Mouse (Mus musculus) MEL (cell line): ENCODE results near the gene Vstm2l. TPM values are rescaled to one million over a fixed set of nuclear protein-coding genes. Genes with fewer than 3 reads are reported as not detected.

Source experiments
- DNase-seq: peaks from one replicate; pipeline ENCODE4 v3.0.0; 2011; ENCODE audit warnings: low read depth, low spot score
- H3K27ac ChIP-seq: 2 replicates; pipeline ENCODE4 v1.5.1; 2012; ENCODE audit warnings: low read depth, mild to moderate bottlenecking, control low read depth, low read length, moderate library complexity; ENCODE audit not compliant: control insufficient read depth
- H3K27me3 ChIP-seq, 2 experiments: fragments of 150-350 bp in 1 of 2; sonication (generic) in 1 of 2; 2 replicates each; pipeline ENCODE4 v1.6.1; 2012; ENCODE audit warnings: low read length in 2 of 2, mild to moderate bottlenecking in 2 of 2, improper control_type of control experiment in 1 of 2, moderate library complexity in 1 of 2; ENCODE audit not compliant: insufficient read depth in 2 of 2, control insufficient read depth in 1 of 2
- H3K36me3 ChIP-seq, 2 experiments: 2 replicates each; pipeline ENCODE4 v1.6.1; 2012 to 2014; ENCODE audit warnings: low read length in 2 of 2, improper control_type of control experiment in 1 of 2, inconsistent platforms in 1 of 2, mild to moderate bottlenecking in 1 of 2; ENCODE audit not compliant: insufficient read depth in 2 of 2, control insufficient read depth in 1 of 2
- H3K4me1 ChIP-seq, 2 experiments: fragments of 150-350 bp in 1 of 2; sonication (generic) in 1 of 2; 2 replicates each; pipeline ENCODE4 v1.6.1; 2012; ENCODE audit warnings: low read length in 2 of 2, improper control_type of control experiment in 1 of 2, mild to moderate bottlenecking in 1 of 2; ENCODE audit not compliant: insufficient read depth in 2 of 2, control insufficient read depth in 1 of 2
- H3K4me3 ChIP-seq, 2 experiments: fragments of 150-350 bp in 1 of 2; sonication (generic) in 1 of 2; 2 replicates each; pipeline ENCODE4 v1.5.1; 2012; ENCODE audit warnings: low read depth in 2 of 2, low read length in 2 of 2, mild to moderate bottlenecking in 2 of 2, moderate library complexity in 2 of 2, control low read depth in 1 of 2, improper control_type of control experiment in 1 of 2; ENCODE audit not compliant: control insufficient read depth in 1 of 2, insufficient read depth in 1 of 2
- H3K79me2 ChIP-seq: 2 replicates; pipeline ENCODE4 v1.6.1; 2012; ENCODE audit warnings: mild to moderate bottlenecking, low read length, moderate library complexity; ENCODE audit not compliant: control insufficient read depth, poor library complexity, insufficient read depth
- H3K9ac ChIP-seq: 2 replicates; pipeline ENCODE4 v1.6.1; 2012; ENCODE audit warnings: low read depth, mild to moderate bottlenecking, control low read depth, low read length, moderate library complexity; ENCODE audit not compliant: control insufficient read depth, poor library complexity, severe bottlenecking
- H3K9me3 ChIP-seq: fragments of 150-350 bp; sonication (generic); replicated peaks from 2 replicates; pipeline ENCODE4 v1.6.1; 2012; ENCODE audit warnings: mild to moderate bottlenecking, low read length, improper control_type of control experiment, moderate library complexity; ENCODE audit not compliant: insufficient read depth
- BHLHE40 ChIP-seq: IDR thresholded peaks from 2 replicates; pipeline ENCODE4 v1.6.1; 2012; ENCODE audit warnings: low read depth, mild to moderate bottlenecking, inconsistent platforms, low read length, improper control_type of control experiment, borderline replicate concordance
- CTCF ChIP-seq, 3 experiments: IDR thresholded peaks in 2 of 3; conservative IDR thresholded peaks in 1 of 3; 2 replicates each; pipeline ENCODE4 v1.5.1; 2011 to 2012; ENCODE audit warnings: low read length in 3 of 3, low read depth in 2 of 3, mild to moderate bottlenecking in 2 of 3, improper control_type of control experiment in 1 of 3, inconsistent platforms in 1 of 3, mixed read lengths in 1 of 3, moderate library complexity in 1 of 3; ENCODE audit not compliant: control insufficient read depth in 1 of 3, insufficient read depth in 1 of 3, poor library complexity in 1 of 3, severe bottlenecking in 1 of 3
- ELF1 ChIP-seq: IDR thresholded peaks from 2 replicates; pipeline ENCODE4 v1.6.1; 2014; ENCODE audit warnings: low read depth, mild to moderate bottlenecking, inconsistent platforms, low read length, improper control_type of control experiment, moderate library complexity
- EP300 ChIP-seq, 2 experiments: IDR thresholded peaks; 2 replicates each; pipeline ENCODE4 v1.6.1; 2011; ENCODE audit warnings: improper control_type of control experiment in 2 of 2, low read length in 2 of 2, low read depth in 1 of 2, mild to moderate bottlenecking in 1 of 2
- ETS1 ChIP-seq: IDR thresholded peaks from 2 replicates; pipeline ENCODE4 v1.6.1; 2012; ENCODE audit warnings: low read depth, mild to moderate bottlenecking, inconsistent platforms, low read length, improper control_type of control experiment, moderate library complexity
- GABPA ChIP-seq: IDR thresholded peaks from 2 replicates; pipeline ENCODE4 v1.6.1; 2012; ENCODE audit warnings: low read depth, mild to moderate bottlenecking, inconsistent platforms, low read length, improper control_type of control experiment, moderate library complexity
- JUND ChIP-seq: IDR thresholded peaks from 2 replicates; pipeline ENCODE4 v1.6.1; 2011; ENCODE audit warnings: low read depth, mild to moderate bottlenecking, improper control_type of control experiment, low read length
- KAT2A ChIP-seq: conservative IDR thresholded peaks from 2 replicates; pipeline ENCODE4 v1.6.1; 2012; ENCODE audit warnings: low read depth, low read length, improper control_type of control experiment, inconsistent platforms
- MAFK ChIP-seq: IDR thresholded peaks from 2 replicates; pipeline ENCODE4 v1.6.1; 2011; ENCODE audit warnings: low read depth, mild to moderate bottlenecking, low read length, improper control_type of control experiment, borderline replicate concordance
- MAX ChIP-seq: IDR thresholded peaks from 2 replicates; pipeline ENCODE4 v1.6.1; 2011; ENCODE audit warnings: low read length, improper control_type of control experiment
- MAZ ChIP-seq: IDR thresholded peaks from 2 replicates; pipeline ENCODE4 v1.6.1; 2012; ENCODE audit warnings: low read depth, mild to moderate bottlenecking, inconsistent platforms, low read length, improper control_type of control experiment
- MXI1 ChIP-seq: IDR thresholded peaks from 2 replicates; pipeline ENCODE4 v1.6.1; 2011; ENCODE audit warnings: mild to moderate bottlenecking, low read depth, low read length, improper control_type of control experiment
- MYB ChIP-seq: IDR thresholded peaks from 2 replicates; pipeline ENCODE4 v1.6.1; 2011; ENCODE audit warnings: mild to moderate bottlenecking, low read depth, low read length, improper control_type of control experiment
- NRF1 ChIP-seq: IDR thresholded peaks from 2 replicates; pipeline ENCODE4 v1.6.1; 2014; ENCODE audit warnings: low read depth, mild to moderate bottlenecking, inconsistent platforms, low read length, improper control_type of control experiment, moderate library complexity; ENCODE audit not compliant: poor library complexity, insufficient read depth, severe bottlenecking
- POLR2AphosphoS2 ChIP-seq: IDR thresholded peaks from 2 replicates; pipeline ENCODE4 v1.6.1; 2011; ENCODE audit warnings: low read length, improper control_type of control experiment
- RAD21 ChIP-seq: IDR thresholded peaks from 2 replicates; pipeline ENCODE4 v1.6.1; 2011; ENCODE audit warnings: mild to moderate bottlenecking, low read depth, low read length, improper control_type of control experiment
- RCOR1 ChIP-seq: IDR thresholded peaks from 2 replicates; pipeline ENCODE4 v1.6.1; 2012; ENCODE audit warnings: low read depth, mild to moderate bottlenecking, inconsistent platforms, low read length, improper control_type of control experiment
- TAL1 ChIP-seq: IDR thresholded peaks from 2 replicates; pipeline ENCODE4 v1.6.1; 2012; ENCODE audit warnings: mild to moderate bottlenecking, inconsistent platforms, low read length, moderate library complexity, mixed read lengths
- UBTF ChIP-seq: IDR thresholded peaks from 2 replicates; pipeline ENCODE4 v1.6.1; 2012; ENCODE audit warnings: low read depth, mild to moderate bottlenecking, inconsistent platforms, low read length, improper control_type of control experiment, moderate library complexity, borderline replicate concordance; ENCODE audit not compliant: insufficient read depth
- USF2 ChIP-seq, 2 experiments: IDR thresholded peaks; 2 replicates each; pipeline ENCODE4 v1.6.1; 2011 to 2012; ENCODE audit warnings: improper control_type of control experiment in 2 of 2, low read length in 2 of 2, borderline replicate concordance in 1 of 2, inconsistent platforms in 1 of 2, low read depth in 1 of 2, mild to moderate bottlenecking in 1 of 2; ENCODE audit not compliant: insufficient read depth in 1 of 2
- ZKSCAN1 ChIP-seq: IDR thresholded peaks from 2 replicates; pipeline ENCODE4 v1.6.1; 2012; ENCODE audit warnings: low read depth, mild to moderate bottlenecking, inconsistent platforms, low read length, improper control_type of control experiment, moderate library complexity
- ZMIZ1 ChIP-seq: IDR thresholded peaks from 2 replicates; pipeline ENCODE4 v1.6.1; 2012; ENCODE audit warnings: low read depth, mild to moderate bottlenecking, inconsistent platforms, low read length, improper control_type of control experiment, moderate library complexity
- polyA plus RNA-seq, 2 experiments: library from polyadenylated mRNA; stranded (reverse) in 1 of 2; unstranded in 1 of 2; fragments of >175 nt in 1 of 2; fragments of >200 nt in 1 of 2; gene quantifications; 2 replicates each; pipeline versions ENCODE4 v1.2.1 to v1.2.4; 2012; ENCODE audit warnings: low replicate concordance in 2 of 2, low read depth in 1 of 2; ENCODE audit not compliant: insufficient read length in 2 of 2, insufficient read depth in 1 of 2, missing spikeins in 1 of 2
- total RNA-seq: library from RNA; depleted of rRNA; stranded (reverse); fragments of 300-350 nt; gene quantifications from 2 replicates; pipeline ENCODE4 v1.2.3, GENCODE M21; 2012

The Vstm2l gene
- total and polyA plus RNA-seq, 3 experiments, result not detected

DNA sequence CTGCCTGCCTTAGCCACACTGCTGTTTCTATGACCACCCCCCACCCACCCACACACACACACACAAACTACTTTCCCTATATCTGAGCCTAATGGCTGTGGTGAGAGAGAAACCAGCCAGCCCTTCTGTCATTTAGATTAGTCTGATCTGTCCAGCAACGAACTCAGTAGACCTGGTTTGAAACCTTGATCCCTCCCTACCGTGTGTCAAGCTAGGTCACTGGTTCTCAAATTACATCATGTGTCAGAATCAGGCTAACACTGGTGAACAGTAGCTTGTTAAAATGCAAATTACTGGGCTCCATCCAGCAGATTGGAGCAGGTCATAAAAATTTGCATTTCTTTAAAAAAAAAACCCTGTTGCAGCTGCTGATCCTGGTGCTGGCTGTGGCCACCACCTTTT lies 43.3 kb downstream of the Vstm2l start:
- Histone ChIP-seq H3K27me3 (no peaks in the 10 kb centered on the region; a peak in 1 of 4 replicates), H3K4me3 (no peak overlapping the region), H3K79me2 (no peaks in the 10 kb centered on the region), H3K4me1 (no peaks in the 10 kb centered on the region), H3K36me3 (no peaks in the 10 kb centered on the region), H3K27ac (no peak overlapping the region), H3K9me3 (no peaks in the 10 kb centered on the region), H3K9ac (no peak overlapping the region)
- DNase-seq, result no peak
- TF ChIP-seq EP300 (IDR thresholded peaks at IDR 0.05; ENCODE audit: low read depth in 1 of 2, low read length in 2 of 2) (no peak), UBTF (no peak), MAX (no peak), NRF1 (no peak), ZKSCAN1 (no peak), MAZ (no peak)

DNA sequence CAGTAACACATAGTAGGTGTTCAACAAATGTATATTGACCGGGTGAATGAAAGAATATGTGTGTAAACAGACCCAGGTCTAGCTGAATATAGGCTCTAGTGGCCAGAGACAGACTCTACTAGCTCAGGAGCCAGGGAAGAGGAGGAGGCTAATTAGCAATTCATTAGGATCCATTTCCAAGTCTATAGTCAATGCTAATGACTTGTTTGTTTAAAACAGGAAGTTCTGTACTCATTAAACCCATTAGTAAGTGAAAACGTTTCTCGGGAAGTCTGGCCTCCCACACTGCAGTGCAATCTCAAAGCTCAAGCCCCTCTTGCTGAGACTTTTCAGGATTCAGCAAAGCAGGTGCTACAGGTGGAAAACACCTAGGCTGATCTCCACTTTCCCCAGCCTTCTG lies 53.4 kb downstream of the Vstm2l start:
- Histone ChIP-seq H3K9me3 (no peaks in the 10 kb centered on the region), H3K36me3 (no peaks in the 10 kb centered on the region), H3K27ac (no peak overlapping the region), H3K79me2 (no peaks in the 10 kb centered on the region), H3K4me1 (no peaks in the 10 kb centered on the region), H3K4me3 (no peak overlapping the region), H3K27me3 (0 out of 4 replicates have a peak, but pooled peaks cover 0 to 2% of the 10 kb centered on the region in 2 experiments), H3K9ac (no peak overlapping the region)
- DNase-seq, result no peak
- TF ChIP-seq MAZ, result no peak
- TF ChIP-seq ZKSCAN1, result no peak
- TF ChIP-seq ZMIZ1, result no peak
- no peak for TF ChIP-seq MAFK
- TF ChIP-seq ELF1, result no peak
- TF ChIP-seq USF2 (IDR thresholded peaks at IDR 0.05; ENCODE audit: borderline replicate concordance in 1 of 2, insufficient read depth in 1 of 2, low read depth in 1 of 2, low read length in 2 of 2), result no peak
- TF ChIP-seq BHLHE40, result no peak
- no peak for TF ChIP-seq POLR2AphosphoS2
- no peak for TF ChIP-seq RAD21
- no peak for TF ChIP-seq ETS1
- TF ChIP-seq CTCF (IDR thresholded peaks at IDR 0.05 in 2 of 3, conservative IDR thresholded peaks at IDR 0.05 in 1 of 3; ENCODE audit: control insufficient read depth in 1 of 3, insufficient read depth in 1 of 3, low read depth in 2 of 3, low read length in 3 of 3, poor library complexity in 1 of 3, severe bottlenecking in 1 of 3), result no peak
- no peak for TF ChIP-seq RCOR1
- TF ChIP-seq TAL1, result no peak
- no peak for TF ChIP-seq MXI1
- TF ChIP-seq JUND, result no peak
- no peak for TF ChIP-seq KAT2A
- no peak for TF ChIP-seq MYB
- no peak for TF ChIP-seq GABPA
